Mouse (Mus musculus): ENCODE data around the gene Olfr524. TPM values are rescaled to one million over a fixed set of nuclear protein-coding genes. Genes with fewer than 3 reads are reported as not detected.
A peak's percentile ranks its signal among the peaks of the same experiment; 100 is the strongest.

The Olfr524 gene
- not detected for total RNA-seq (2021)

DNA sequence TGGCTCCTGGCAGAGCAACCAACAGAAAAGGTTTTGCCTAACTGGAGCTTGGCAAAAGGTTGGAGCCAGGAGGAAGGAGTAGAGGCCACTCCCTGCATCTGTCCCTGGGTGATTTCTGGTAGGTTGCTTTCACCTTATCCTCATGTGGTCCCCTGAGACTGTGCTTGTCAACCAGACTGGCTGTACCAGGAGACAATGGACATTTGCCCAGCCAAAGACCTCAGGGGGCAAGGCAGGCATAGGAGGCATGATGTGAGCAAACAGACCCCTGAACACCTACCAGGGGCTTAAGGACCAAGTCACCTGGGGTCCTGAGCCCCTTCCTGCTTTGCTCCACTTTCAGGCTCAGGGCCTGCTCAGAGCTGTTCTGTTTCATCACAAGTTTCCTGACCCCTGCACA, at the start of gene Olfr524:
Gene Olfr524 (minus strand): TSS at position 101 of the 400 bp plus-strand sequence.
- no peak for DNase-seq
- intact Hi-C loops (cut with DNase I): no loop called here

DNA sequence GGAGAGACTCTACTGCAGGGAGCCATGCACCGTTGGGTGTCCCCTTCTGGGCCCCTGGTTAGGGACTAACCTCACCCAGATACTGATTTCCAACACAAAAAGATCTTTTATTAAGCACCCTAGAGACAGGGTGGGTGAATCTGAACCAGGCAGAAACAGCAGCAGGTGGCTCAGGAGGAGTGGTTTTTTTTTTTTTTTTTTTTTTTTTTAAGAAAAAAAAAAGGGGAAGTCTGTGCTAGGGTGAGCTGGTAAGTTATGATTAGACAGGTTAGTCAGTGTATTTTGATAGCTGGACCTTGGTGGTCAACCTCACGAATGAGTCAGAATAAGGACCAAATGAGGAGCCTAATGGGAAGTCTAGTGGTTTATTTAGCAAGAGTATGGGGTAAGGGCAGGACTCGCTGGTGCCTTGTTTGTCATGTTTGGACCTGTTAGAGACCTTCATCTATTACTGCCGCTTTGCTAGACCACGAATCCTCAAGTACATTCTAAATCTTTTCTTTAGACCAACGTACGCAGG, 48.1 kb upstream of the Olfr524 start:
- DNase-seq: no peak
- intact Hi-C loops (cut with DNase I): no loop called here

DNA sequence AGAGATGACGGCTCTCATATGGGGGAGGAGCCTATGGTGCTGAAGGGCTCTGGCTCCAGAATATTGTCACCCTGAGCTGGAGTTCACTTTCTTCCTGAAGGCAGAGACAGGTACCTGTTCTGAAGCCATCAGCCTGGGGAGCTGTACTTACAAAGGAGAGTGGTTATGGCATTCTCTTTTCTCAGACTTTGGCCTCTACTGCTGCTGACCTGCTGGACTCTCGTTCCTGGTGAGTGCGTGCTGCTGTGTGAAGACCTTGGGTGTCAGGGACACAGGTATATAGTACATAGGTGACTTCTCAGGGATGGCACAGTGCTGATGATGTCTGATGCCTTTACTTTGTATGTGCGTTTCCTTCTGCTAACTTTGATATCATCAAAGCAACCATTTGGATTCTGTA, 41.5 kb upstream of the Olfr524 start, which contains the start of gene 5830411N06Rik:
Gene 5830411N06Rik (plus strand): TSS at position 69 of the 400 bp plus-strand sequence.
- intact Hi-C loops (cut with DNase I): loop anchor here (5.0 kb wide), 1 partner anchor 50 kb away; no protein-coding TSS in a partner anchor
- DNase-seq: no peak

DNA sequence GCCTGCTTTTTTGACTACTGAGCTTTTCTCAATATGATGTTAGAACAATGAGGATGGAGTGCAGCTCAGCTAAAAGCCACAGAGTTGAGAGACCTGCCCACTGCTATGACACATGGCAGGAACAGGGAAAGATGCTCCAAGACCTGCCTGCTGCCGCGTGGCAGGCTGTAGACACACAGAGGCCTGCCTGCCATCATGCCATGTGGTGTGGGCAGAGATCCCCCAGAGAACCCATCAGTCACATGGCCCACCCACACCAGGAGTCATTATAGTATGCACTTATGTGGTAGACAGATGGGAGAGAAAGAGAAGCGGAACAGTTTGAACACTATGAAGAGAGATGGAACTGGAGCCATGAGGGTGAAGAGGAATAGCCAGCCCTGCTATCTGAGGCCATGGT, 27.9 kb upstream of the Olfr524 start:
- no peak for DNase-seq
- intact Hi-C loops (cut with DNase I): no loop called here

DNA sequence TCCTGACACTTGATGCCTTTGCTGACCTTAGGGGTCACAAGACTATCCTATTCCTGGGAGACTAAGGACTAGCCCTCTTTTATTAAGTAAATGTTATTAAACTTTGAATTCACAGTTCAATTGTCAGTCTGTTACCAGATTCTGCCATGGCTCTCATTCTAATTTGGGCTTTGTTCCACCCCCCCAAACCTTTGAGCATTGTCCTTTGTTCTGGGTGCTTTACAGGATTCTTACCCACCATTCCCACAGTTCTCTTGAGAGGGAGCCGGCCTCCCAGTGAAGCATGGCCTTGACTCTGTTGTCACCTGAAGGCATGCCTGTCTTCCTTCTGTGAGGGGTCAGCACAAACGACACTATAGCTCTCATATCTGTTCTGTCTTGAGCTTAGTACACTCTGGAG, 25.3 kb upstream of the Olfr524 start:
- no peak for DNase-seq
- intact Hi-C loops (cut with DNase I): no loop called here

DNA sequence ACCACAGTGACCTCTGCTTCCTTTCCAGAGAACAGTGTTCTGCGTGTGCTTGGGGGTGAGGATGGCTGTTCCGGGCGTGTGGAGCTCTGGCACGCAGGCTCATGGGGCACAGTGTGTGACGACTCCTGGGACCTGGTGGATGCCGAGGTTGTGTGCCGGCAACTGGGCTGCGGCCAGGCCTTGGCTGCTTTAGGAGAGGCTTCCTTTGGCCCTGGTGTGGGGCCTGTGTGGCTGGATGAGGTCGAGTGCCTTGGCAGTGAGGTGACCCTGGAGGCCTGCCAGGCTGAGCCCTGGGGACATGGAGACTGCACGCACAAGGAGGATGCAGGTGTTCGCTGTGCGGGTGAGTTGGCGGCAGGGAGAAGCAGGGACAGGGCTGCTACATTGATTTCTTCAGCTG, 22.7 kb upstream of the Olfr524 start:
- DNase-seq: peak; percentile 47
- intact Hi-C loops (cut with DNase I): no loop called here

DNA sequence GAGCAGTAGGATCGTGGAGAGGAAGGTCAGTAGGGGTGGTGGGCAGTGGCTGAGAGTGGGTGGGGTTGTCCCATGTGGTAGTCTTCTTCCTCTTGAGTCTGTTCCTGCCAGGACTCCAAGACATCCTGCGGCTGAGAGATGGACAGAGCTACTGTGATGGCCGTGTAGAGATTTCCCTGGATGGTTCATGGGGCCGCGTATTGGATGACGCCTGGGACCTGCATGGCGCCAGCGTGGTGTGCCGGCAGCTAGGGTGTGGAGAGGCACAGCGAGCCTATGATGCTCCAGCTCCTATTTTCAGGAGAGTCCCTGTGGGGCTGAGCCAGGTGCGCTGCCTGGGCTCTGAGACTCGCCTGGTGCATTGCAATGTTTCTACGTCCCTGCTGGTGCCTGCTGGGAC, 18.4 kb upstream of the Olfr524 start:
- no peak for DNase-seq
- intact Hi-C loops (cut with DNase I): no loop called here

DNA sequence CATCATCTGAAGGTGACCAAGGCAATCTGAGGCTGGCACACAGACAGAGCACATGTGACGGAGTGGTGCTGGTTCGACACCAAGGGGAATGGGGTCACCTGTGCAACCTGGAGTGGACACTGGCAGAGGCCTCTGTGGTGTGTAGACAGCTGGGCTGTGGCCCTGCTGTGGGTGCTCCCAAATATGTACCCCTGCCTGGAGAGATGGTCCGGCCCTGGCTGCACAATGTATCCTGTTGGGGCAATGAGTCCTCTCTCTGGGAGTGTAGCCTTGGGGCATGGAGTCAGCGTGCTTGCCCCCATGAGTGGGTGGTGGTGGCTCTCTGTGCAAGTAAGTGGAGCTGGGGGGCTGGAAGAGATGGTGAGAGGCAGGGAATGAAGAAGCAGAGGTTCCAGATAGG, 14.6 kb upstream of the Olfr524 start:
- DNase-seq: no peak
- intact Hi-C loops (cut with DNase I): no loop called here

DNA sequence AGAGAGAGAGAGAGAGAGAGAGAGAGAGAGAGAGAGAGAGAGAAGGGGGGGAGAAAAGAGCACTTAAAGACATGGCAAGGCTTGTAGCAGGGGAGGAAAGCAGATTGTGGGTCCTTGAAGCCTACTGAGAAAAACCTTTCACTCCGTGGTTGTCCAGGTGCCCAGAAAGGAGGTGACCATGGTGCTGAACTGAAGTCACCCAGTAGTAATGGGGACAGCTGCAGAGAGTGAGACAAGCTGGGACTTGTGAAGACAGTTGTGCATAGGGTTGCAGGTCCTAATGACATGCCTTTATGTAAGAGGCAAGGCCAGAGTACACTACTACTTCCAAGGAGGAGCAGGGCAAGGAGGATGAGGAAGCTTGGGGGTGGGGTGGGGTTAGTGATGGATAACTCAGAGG, 13.5 kb upstream of the Olfr524 start:
- intact Hi-C loops (cut with DNase I): no loop called here
- DNase-seq: no peak

DNA sequence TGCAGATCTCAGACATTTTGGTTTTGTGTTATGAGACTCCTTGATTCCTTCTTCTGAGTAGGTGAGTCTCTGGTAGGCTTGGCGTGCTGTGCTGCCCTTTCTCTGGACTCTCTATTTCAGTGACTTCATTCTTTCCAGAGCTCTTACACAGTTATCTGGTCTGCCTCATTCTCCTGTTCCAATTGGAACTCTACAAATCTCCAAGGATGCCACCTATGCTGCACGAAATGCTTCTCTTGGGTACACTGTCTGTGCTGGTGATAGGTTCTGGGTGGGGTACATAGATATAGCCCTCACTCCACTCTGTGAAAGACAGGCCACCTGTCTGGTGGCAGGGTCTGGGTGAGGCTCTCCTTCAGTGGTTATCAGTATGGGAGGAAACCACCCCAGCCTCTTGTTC, 12.2 kb upstream of the Olfr524 start, which contains the start of gene Cd163l1:
Gene Cd163l1 (plus strand): TSS at position 301 of the 400 bp plus-strand sequence.
- intact Hi-C loops (cut with DNase I): no loop called here
- no peak for DNase-seq

DNA sequence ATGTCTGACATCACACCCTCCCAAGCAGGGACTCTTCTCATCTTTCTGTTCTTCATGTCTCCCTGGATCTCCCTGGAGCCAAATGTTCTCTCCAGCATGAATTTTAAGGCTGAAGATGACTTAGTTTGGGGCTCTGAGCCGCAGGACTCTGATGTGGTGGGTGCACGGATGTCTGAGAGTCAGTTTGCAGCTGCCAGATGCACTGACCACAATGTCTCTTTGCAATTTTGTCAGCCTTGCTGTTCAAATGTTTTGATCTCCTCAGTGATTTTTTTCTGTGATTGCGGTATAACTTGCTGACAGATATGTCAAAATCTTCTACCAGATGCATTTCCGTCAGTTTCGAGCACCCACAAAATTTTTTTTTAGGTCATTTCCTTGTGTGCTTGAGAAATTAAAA, 8.1 kb upstream of the Olfr524 start:
- no peak for DNase-seq
- intact Hi-C loops (cut with DNase I): no loop called here

DNA sequence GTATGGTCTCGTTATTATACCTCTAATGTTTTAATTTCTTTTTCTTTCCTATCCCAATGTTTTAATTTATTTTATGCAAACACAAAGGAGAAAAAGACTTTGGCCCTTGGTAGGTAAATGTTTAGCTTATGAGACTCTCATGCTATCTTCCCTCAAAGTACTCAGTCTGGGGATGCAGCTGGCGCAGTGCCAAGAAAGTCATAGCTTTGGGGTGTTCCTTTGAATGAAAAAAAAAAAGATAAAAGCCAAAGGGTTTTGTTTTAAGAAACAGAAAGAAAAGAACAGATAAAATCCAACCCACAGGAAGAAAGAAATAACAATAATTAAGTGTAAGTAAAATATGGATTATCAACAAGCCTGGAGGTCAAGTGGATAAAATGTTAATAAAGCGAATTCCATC, 2.9 kb upstream of the Olfr524 start:
- no peak for DNase-seq
- intact Hi-C loops (cut with DNase I): no loop called here

DNA sequence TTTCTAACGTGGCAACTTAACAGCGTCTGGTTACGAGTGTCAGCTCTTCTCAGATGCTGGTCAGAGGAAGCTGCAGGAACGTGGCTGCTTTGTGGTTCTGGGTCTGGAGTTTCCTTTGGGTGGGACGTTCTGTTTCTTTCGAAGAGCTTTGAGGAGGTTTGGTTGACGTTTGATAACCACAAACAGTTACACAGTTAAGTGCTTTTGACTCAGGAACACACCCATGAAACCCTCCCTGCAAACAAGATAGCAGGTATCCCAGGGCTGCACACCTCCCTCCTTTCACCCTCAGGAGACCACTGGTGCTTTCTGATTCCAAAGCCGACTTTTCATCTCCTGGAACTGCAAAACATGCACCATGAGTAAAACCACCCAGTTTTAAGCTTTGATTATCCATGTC, 2.4 kb upstream of the Olfr524 start:
- DNase-seq: no peak
- intact Hi-C loops (cut with DNase I): no loop called here

DNA sequence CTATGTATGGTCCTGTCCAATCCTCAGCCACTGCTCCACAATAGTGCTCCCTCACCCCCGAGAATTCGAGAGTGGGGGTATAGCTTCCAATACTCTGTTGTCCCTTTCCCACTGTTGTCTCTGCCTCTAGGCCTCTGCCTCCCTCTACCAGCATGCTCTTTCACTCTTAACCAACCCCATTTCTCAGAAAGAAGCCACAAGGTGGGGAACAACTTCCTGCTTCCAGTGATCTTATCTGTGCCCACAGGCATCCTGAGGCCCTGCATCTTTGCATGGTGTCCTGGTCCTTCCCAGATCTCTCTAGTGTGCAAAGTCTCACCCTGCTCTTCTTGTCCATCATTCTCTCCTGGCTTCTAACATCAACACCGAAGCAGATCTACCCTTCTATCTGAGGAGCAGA, 1.1 kb upstream of the Olfr524 start:
- DNase-seq: no peak
- intact Hi-C loops (cut with DNase I): no loop called here

DNA sequence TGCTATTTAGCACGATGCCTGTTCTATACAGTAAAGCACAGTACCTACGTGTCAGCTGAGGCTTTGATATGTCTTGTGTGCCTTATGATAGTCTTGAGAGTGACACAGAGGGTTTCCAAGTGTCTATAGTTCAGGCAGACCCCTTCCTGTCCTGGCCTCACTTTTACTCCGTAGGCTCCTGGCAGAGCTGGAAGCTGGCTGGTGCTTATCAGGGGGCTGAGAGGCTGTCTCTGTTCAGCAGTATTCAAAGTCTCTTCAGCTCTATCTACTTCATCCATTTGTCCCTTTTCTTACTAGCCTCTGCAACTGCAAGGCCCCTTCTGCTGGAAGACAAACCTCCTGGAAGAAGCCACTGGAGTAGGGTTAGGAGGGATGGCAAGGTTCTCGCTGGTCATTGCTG, 4.7 kb downstream of the Olfr524 start:
- DNase-seq: no peak
- intact Hi-C loops (cut with DNase I): no loop called here

DNA sequence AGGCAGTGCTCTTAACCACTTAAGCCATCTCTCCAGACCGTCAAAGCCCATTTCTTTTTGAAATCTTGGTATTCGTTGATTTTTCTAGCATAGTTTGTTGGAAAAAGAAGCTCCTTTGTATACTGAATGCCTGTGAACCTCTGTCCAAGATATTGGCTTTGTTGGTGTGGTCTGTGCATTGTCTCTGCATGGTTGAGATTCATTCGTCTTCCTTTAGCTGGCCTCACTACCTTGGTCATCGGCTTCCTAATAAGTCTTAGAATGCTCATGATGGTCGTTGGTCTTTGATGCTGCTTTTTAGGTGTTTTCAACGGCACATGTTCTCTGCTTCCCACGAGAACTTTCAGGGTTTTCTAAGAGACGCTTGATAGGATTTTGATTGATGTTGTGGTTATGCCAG, 9.8 kb downstream of the Olfr524 start:
- no peak for DNase-seq
- intact Hi-C loops (cut with DNase I): no loop called here

DNA sequence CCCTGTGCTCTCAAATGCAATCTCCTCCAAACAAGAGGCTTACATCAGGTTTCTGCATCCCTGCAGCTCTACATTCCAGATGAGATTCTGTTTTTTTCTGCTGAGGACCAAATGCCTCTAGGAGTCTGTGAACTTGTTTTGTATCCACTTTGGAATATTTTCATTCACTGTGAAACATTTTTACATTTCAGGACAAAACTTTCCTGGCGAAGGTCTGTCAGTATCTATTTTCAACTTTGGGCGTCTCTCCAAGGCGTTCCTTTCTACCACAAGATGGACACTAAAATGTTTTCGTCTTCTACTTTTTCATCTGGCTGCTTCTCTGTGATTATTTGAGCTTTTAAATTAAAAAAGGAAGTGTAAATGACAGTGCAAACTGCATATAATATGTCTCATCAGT, 11.7 kb downstream of the Olfr524 start:
- DNase-seq: no peak
- intact Hi-C loops (cut with DNase I): no loop called here

DNA sequence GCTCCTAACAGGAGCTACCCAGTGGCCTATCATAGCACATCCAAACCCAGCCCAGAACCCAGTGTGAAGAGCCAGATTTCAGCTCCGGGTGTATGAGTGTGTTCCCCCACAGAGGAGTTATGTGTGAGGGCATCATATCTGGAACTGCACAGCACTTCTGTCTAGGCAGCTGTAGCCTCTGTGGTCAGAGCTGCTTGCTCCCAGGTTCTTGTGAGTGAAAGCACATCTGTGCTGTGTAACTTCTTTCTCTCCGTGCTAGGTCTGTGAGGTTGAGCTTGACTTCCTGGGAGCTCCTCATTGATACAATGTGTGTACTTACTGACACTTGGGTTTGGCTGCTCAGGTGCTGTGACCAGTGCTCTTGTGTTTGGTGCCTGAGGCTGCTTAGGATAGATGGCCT, 12.9 kb downstream of the Olfr524 start:
- intact Hi-C loops (cut with DNase I): no loop called here
- no peak for DNase-seq

DNA sequence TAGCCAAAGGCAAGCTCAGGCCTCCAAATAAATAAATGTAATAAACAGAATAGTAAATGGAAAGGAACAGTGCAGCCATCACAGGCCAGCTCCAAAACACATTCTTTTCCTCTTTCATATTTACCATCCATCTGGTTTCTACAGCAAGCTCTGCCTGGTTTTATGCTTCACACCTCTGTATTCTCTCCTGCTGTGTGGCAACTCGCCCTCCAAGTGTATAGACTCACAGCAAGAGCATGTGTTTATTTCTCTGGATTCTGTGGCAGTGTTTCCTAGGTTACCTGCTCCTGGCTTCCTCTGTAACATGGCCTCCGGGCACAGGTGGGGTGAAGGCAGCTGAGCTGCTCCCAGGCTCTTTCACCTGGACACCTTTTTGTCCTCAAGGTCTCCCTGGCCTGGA, 13.3 kb downstream of the Olfr524 start:
- intact Hi-C loops (cut with DNase I): no loop called here
- no peak for DNase-seq

DNA sequence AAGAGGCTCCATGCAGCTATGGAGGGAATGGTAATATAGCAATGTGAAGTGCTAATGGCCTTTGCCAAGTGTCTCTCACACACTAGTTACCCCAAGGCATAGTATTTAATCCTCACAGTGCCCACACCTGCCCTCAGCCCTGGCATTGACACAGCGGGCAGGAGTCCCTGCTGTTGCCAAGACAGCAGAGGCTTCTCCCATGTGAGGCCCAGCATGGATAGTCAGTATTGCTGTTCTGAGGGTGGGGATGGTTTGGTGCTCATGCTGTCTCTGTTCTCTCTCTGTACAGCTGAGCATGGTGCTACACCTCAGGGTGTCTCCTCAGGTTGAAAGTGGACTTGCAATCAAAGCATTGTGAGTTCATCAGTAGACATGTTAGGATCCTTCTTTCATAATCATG, 15.3 kb downstream of the Olfr524 start:
- no peak for DNase-seq
- intact Hi-C loops (cut with DNase I): no loop called here

DNA sequence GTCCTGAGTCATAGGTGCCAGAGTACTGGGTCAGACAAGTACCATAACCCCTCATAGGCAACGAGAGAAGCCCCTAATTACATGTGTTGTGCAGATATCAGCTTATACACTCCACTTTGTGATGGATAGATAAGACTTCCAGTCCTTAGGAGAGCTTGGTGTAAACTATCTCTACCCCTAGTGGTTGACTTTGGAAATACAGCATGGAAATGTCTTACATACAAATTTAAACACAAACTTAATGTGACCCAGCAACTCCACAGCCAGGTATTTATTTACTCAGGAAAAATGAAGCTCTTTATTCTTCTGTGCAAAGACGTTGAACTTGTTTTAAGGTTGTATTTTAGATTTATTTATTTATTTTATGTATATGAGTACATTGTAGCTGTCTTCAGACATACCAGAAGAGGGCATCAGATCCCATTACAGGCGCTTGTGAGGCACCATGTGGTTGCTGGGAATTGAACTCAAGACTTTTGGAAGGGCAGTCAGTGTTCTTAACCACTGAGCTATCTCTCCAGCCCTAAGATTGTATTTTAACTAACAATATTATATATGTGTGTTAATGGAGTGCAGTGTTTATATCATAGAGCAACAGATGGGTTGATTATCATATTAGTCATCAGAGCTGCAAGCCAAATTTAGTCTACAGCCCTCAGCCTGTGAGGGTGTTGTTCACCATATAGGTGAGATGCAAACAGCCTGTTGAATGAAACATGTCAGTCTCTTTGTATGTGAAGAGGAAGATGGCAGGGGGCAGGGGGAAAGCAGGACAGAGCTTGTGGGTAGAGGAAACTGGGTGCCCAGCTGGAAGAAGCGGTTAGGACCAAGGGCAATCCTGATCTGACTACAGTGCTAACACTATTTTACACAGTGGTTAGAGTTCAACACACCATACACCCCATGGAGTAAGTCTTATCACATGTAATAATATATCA, 17.1 kb downstream of the Olfr524 start:
- intact Hi-C loops (cut with DNase I): no loop called here
- DNase-seq: no peak

DNA sequence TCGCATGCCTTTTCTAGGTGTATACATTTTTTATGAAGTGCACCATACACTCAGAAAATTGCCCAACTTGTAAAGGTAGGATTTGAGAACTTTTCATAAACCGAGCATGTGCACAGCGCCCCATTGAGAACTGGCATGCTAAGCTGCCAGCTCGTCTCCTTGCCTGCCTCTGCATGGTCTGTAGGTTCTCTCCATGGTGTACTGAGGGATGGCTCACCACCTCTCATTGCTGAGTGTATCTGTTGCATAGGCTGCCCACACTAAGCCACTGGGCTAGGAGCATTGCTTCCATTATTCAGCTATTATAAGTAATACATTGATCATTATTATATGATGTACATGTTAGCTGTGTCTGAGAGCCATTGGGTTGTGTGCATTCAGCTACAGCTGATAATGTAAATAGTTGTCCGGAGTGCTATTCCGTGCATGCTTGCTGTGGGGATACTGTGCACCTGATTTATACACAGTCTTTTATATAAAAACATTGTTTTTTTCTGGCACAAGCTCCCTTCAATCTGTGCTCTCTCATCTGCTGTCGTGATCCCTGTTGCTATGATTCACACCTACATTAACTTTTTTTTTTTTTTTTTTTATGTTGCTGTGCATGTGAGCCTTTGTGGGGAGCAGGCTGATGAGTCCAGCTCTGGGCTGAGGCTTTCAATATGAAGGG, 17.9 kb downstream of the Olfr524 start:
- no peak for DNase-seq
- intact Hi-C loops (cut with DNase I): no loop called here

Data from left cerebral cortex, postnatal 4 days (tissue).